Mouse (Mus musculus) heart, adult 2 months (tissue): Measurements from ENCODE around the gene Hist1h2af. TPM values are rescaled to one million over a fixed set of nuclear protein-coding genes. Genes with fewer than 3 reads are reported as not detected.
"Not testable (repeated sequence)": the region's sequence is repeated elsewhere in the genome, so short reads cannot be mapped to it uniquely, and the experiment has no call there.

Experiments
- DNase-seq, 2 experiments: peaks; one replicate each; pipeline ENCODE4 v3.0.0; 2021
- H3K27ac ChIP-seq: fragments of 200-600 bp; 2 replicates; pipeline ENCODE4 v1.8.1; 2022
- H3K27me3 ChIP-seq: fragments of 200-500 bp; 2 replicates; pipeline ENCODE4 v1.6.1; 2012; ENCODE audit warnings: mild to moderate bottlenecking, low read length, inconsistent platforms, mixed read lengths; ENCODE audit not compliant: control insufficient read depth, insufficient read depth
- H3K36me3 ChIP-seq: fragments of 200-500 bp; 2 replicates; pipeline ENCODE4 v1.6.1; 2012; ENCODE audit warnings: low read length, inconsistent platforms; ENCODE audit not compliant: control insufficient read depth, insufficient read depth
- H3K4me1 ChIP-seq: fragments of 200-500 bp; 2 replicates; pipeline ENCODE4 v1.6.1; 2011; ENCODE audit warnings: low read length; ENCODE audit not compliant: control insufficient read depth, insufficient read depth
- H3K4me3 ChIP-seq: fragments of 200-600 bp; 2 replicates; pipeline ENCODE4 v1.8.1; 2022
- H3K79me2 ChIP-seq: fragments of 200-500 bp; replicated peaks from 2 replicates; pipeline ENCODE4 v1.6.1; 2012; ENCODE audit warnings: mild to moderate bottlenecking, inconsistent platforms, low read length, moderate library complexity, mixed read lengths; ENCODE audit not compliant: control insufficient read depth, insufficient read depth
- H3K9ac ChIP-seq: fragments of 200-500 bp; 2 replicates; pipeline ENCODE4 v1.6.1; 2012; ENCODE audit warnings: low read depth, mild to moderate bottlenecking, control low read depth, inconsistent platforms, low read length, mixed read lengths
- CTCF ChIP-seq: fragments of 200-600 bp; IDR thresholded peaks from 2 replicates; pipeline ENCODE4 v1.8.1; 2022; ENCODE audit warnings: antibody characterized with exemption, mild to moderate bottlenecking, moderate library complexity
- EP300 ChIP-seq: fragments of 200-500 bp; IDR thresholded peaks from 2 replicates; pipeline ENCODE4 v1.6.1; 2011; ENCODE audit warnings: low read depth, low read length, control low read depth; ENCODE audit not compliant: insufficient read depth
- POLR2A ChIP-seq: fragments of 200-500 bp; IDR thresholded peaks from 2 replicates; pipeline ENCODE4 v1.6.1; 2011; ENCODE audit warnings: mild to moderate bottlenecking, low read depth, low read length, control low read depth; ENCODE audit not compliant: insufficient read depth
- WGBS: fragments of 180-500 bp; shearing (Covaris S2); methylation state at CpG from one replicate; pipeline ENCODE4 v1.1.7; 2018; 5-methylcytosine and 5-hydroxymethylcytosine counted together
- intact Hi-C: fragments of 180-260 bp; cut with DNase I; formaldehyde crosslinking; loops from one replicate; pipeline ENCODE4 v1.15.1; 2025
- polyA plus RNA-seq: library from polyadenylated mRNA; depleted of rRNA; stranded (reverse); fragments of >200 nt; gene quantifications from 2 replicates; pipeline ENCODE4 v1.2.3, GENCODE M21; 2012
- total RNA-seq, 2 experiments: library from RNA; stranded (reverse); gene quantifications; 2 replicates each; pipeline ENCODE4 v1.2.3; 2021

The Hist1h2af gene
- total and polyA plus RNA-seq, 3 experiments, result 2.0 to 9.8 (median 4.4) TPM

- under 1% methylated on average over 54 of the region's 54 CpGs for WGBS
- Histone ChIP-seq H3K27ac (peak overlapping the region; percentile 79), H3K4me1 (peaks cover 2% of the 10 kb centered on the region), H3K27me3 (no peaks in the 10 kb centered on the region), H3K4me3 (peak overlapping the region; percentile 65), H3K79me2 (no peaks in the 10 kb centered on the region), H3K9ac (peak overlapping the region; percentile 73), H3K36me3 (no peaks in the 10 kb centered on the region; the same call in 1 of the 2 replicates)
- intact Hi-C loops, result no loop called here
- TF ChIP-seq CTCF (no peak), POLR2A (peak; percentile 94), EP300 (0 out of 2 replicates have a peak, but pooled peaks have one; percentile 50)
- DNase-seq, result peak; percentile 69 to 83
These were observed 21.5 kb downstream of the Hist1h2af start for GRCm38 (mm10) chr13:23554925-23555838.

GRCm38 (mm10) chr13:23555839-23556416 is 22.2 kb downstream of the Hist1h2af start:
- Histone ChIP-seq H3K27me3 (no peaks in the 10 kb centered on the region), H3K36me3 (no peaks in the 10 kb centered on the region; the same call in 1 of the 2 replicates), H3K4me3 (peak overlapping the region; percentile 65), H3K27ac (peak overlapping the region; percentile 79), H3K79me2 (no peaks in the 10 kb centered on the region), H3K9ac (peak overlapping the region; percentile 73), H3K4me1 (peaks cover 2% of the 10 kb centered on the region)
- under 1% methylated on average over 18 of the region's 18 CpGs for WGBS
- intact Hi-C loops, result no loop called here
- TF ChIP-seq CTCF (no peak), EP300 (no peak), POLR2A (peak; percentile 80)
- peak; percentile 62 to 73 for DNase-seq

GRCm38 (mm10) chr13:23556906-23557305 is 23.2 kb downstream of the Hist1h2af start:
- no peak for DNase-seq
- no peak overlapping the region for H3K27ac ChIP-seq

GRCm38 (mm10) chr13:23560699-23561098 is 27.0 kb downstream of the Hist1h2af start:
- intact Hi-C loops, H3K4me1 ChIP-seq, H3K27ac ChIP-seq, H3K9ac ChIP-seq, H3K27me3 ChIP-seq, H3K36me3 ChIP-seq, DNase-seq, H3K79me2 ChIP-seq, H3K4me3 ChIP-seq: not testable (repeated sequence)
- 39% methylated on average over 2 of the region's 2 CpGs for WGBS

More at GRCm38 (mm10) chr13:23556906-23557305, 23.2 kb downstream of the Hist1h2af start:
- 77% methylated on average over 3 of the region's 3 CpGs for WGBS
- no peaks in the 10 kb centered on the region for H3K79me2 ChIP-seq
- intact Hi-C loops, result no loop called here
- no peak overlapping the region for H3K9ac ChIP-seq
- TF ChIP-seq CTCF (no peak), EP300 (no peak), POLR2A (no peak)
- no peak overlapping the region for H3K4me3 ChIP-seq
- H3K27me3 ChIP-seq, result no peaks in the 10 kb centered on the region
- peaks cover 2% of the 10 kb centered on the region for H3K4me1 ChIP-seq
- H3K36me3 ChIP-seq, result no peaks in the 10 kb centered on the region; the same call in 1 of the 2 replicates

GRCm38 (mm10) chr13:23561531-23561882 is 27.8 kb downstream of the Hist1h2af start:
- H3K9ac ChIP-seq, DNase-seq, H3K27me3 ChIP-seq, H3K79me2 ChIP-seq, H3K4me1 ChIP-seq, intact Hi-C loops, H3K36me3 ChIP-seq: not testable (repeated sequence)
- Histone ChIP-seq H3K27ac (peak overlapping the region; percentile 94), H3K4me3 (peak overlapping the region; percentile 50)
- WGBS, result 0% methylated on average over 2 of the region's 5 CpGs
